Mouse (Mus musculus): ENCODE measurements around the gene Crim1. TPM values are rescaled to one million over a fixed set of nuclear protein-coding genes. Genes with fewer than 3 reads are reported as not detected.

Gene Crim1
- polyA plus RNA-seq, 1 experiment from 2014 or later: 2.5 TPM

GRCm38 (mm10) chr17:78211881-78212280, 11.8 kb downstream of the Crim1 start:
- Histone ChIP-seq H3K4me2 (no peak overlapping the region), H3K27ac (no peak overlapping the region), H3K4me1 (replicated peaks) (peaks cover 27% of the 10 kb centered on the region), H3K9me3 (replicated peaks) (no peaks in the 10 kb centered on the region), H3K27me3 (no peaks in the 10 kb centered on the region), H3K36me3 (no peaks in the 10 kb centered on the region), H3K4me3 (no peak overlapping the region), H3K9ac (no peak overlapping the region)
- ATAC-seq (replicated peaks; ENCODE audit: insufficient number of reproducible peaks, insufficient read depth, low FRiP score, low read depth): no peak
- whole genome bisulfite sequencing: 59% methylated on average over 5 of the region's 5 CpGs

- Histone ChIP-seq H3K4me1 (replicated peaks) (peaks cover 26% of the 10 kb centered on the region), H3K9ac (no peak overlapping the region), H3K36me3 (no peaks in the 10 kb centered on the region), H3K27me3 (no peaks in the 10 kb centered on the region), H3K27ac (no peak overlapping the region), H3K4me2 (no peak overlapping the region), H3K4me3 (no peak overlapping the region), H3K9me3 (replicated peaks) (no peaks in the 10 kb centered on the region)
- WGBS: 46% methylated on average over 6 of the region's 6 CpGs
- no peak for ATAC-seq (replicated peaks; ENCODE audit: insufficient number of reproducible peaks, insufficient read depth, low FRiP score, low read depth)
These were observed 13.1 kb downstream of the Crim1 start for GRCm38 (mm10) chr17:78213128-78213527.

GRCm38 (mm10) chr17:78216526-78216925, 16.5 kb downstream of the Crim1 start:
- Histone ChIP-seq H3K4me1 (replicated peaks) (peaks cover 32% of the 10 kb centered on the region), H3K27me3 (no peaks in the 10 kb centered on the region), H3K4me3 (no peak overlapping the region), H3K9me3 (replicated peaks) (no peaks in the 10 kb centered on the region), H3K36me3 (no peaks in the 10 kb centered on the region), H3K9ac (no peak overlapping the region), H3K27ac (peak overlapping the region; percentile 49), H3K4me2 (no peak overlapping the region)
- WGBS: 41% methylated on average over 3 of the region's 3 CpGs
- no peak for ATAC-seq (replicated peaks; ENCODE audit: insufficient number of reproducible peaks, insufficient read depth, low FRiP score, low read depth)

GRCm38 (mm10) chr17:78217406-78217805, 17.4 kb downstream of the Crim1 start:
- peaks cover 37% of the 10 kb centered on the region for H3K4me1 ChIP-seq (replicated peaks)

GRCm38 (mm10) chr17:78218506-78219232, 18.6 kb downstream of the Crim1 start:
- Histone ChIP-seq H3K9me3 (replicated peaks) (no peaks in the 10 kb centered on the region), H3K36me3 (no peaks in the 10 kb centered on the region), H3K4me1 (replicated peaks) (peaks cover 33% of the 10 kb centered on the region), H3K27me3 (no peaks in the 10 kb centered on the region), H3K4me3 (no peak overlapping the region), H3K4me2 (no peak overlapping the region), H3K27ac (no peak overlapping the region), H3K9ac (no peak overlapping the region)
- ATAC-seq (replicated peaks; ENCODE audit: insufficient number of reproducible peaks, insufficient read depth, low FRiP score, low read depth): no peak
- 69% methylated on average over 10 of the region's 10 CpGs for WGBS

More at GRCm38 (mm10) chr17:78217406-78217805, 17.4 kb downstream of the Crim1 start:
- ATAC-seq (replicated peaks; ENCODE audit: insufficient number of reproducible peaks, insufficient read depth, low FRiP score, low read depth): no peak
- no peak overlapping the region for H3K9ac ChIP-seq
- H3K9me3 ChIP-seq (replicated peaks): no peaks in the 10 kb centered on the region
- H3K4me3 ChIP-seq: no peak overlapping the region
- no peak overlapping the region for H3K4me2 ChIP-seq
- H3K36me3 ChIP-seq: no peaks in the 10 kb centered on the region
- no peaks in the 10 kb centered on the region for H3K27me3 ChIP-seq
- WGBS: 64% methylated on average over 6 of the region's 6 CpGs
- no peak overlapping the region for H3K27ac ChIP-seq

GRCm38 (mm10) chr17:78221007-78221642, 21.1 kb downstream of the Crim1 start:
- Histone ChIP-seq H3K4me2 (no peak overlapping the region), H3K4me1 (replicated peaks) (peaks cover 25% of the 10 kb centered on the region), H3K9ac (no peak overlapping the region), H3K27me3 (no peaks in the 10 kb centered on the region), H3K27ac (0 out of 2 replicates have a peak overlapping the region, but pooled peaks have one; percentile 33), H3K36me3 (no peaks in the 10 kb centered on the region), H3K9me3 (replicated peaks) (no peaks in the 10 kb centered on the region), H3K4me3 (no peak overlapping the region)
- WGBS: 30% methylated on average over 8 of the region's 8 CpGs
- no peak for ATAC-seq (replicated peaks; ENCODE audit: insufficient number of reproducible peaks, insufficient read depth, low FRiP score, low read depth)

GRCm38 (mm10) chr17:78221860-78222259, 21.8 kb downstream of the Crim1 start:
- Histone ChIP-seq H3K4me3 (no peak overlapping the region), H3K27ac (peak overlapping the region; percentile 33; the same call in 1 of the 2 replicates), H3K9ac (no peak overlapping the region), H3K9me3 (replicated peaks) (no peaks in the 10 kb centered on the region), H3K36me3 (no peaks in the 10 kb centered on the region), H3K4me1 (replicated peaks) (peaks cover 18% of the 10 kb centered on the region), H3K4me2 (no peak overlapping the region), H3K27me3 (no peaks in the 10 kb centered on the region)
- no peak for ATAC-seq (replicated peaks; ENCODE audit: insufficient number of reproducible peaks, insufficient read depth, low FRiP score, low read depth)
- 94% methylated on average over 1 of the region's 1 CpGs for WGBS

- H3K27me3 ChIP-seq: no peaks in the 10 kb centered on the region
- peaks cover 14% of the 10 kb centered on the region for H3K4me1 ChIP-seq (replicated peaks)
- 59% methylated on average over 10 of the region's 10 CpGs for WGBS
- H3K9me3 ChIP-seq (replicated peaks): no peaks in the 10 kb centered on the region
- H3K9ac ChIP-seq: no peak overlapping the region
- H3K27ac ChIP-seq: no peak overlapping the region
- no peak overlapping the region for H3K4me3 ChIP-seq
- no peaks in the 10 kb centered on the region for H3K36me3 ChIP-seq
- no peak overlapping the region for H3K4me2 ChIP-seq
- ATAC-seq (replicated peaks; ENCODE audit: insufficient number of reproducible peaks, insufficient read depth, low FRiP score, low read depth): no peak
These were observed 23.9 kb downstream of the Crim1 start for GRCm38 (mm10) chr17:78223988-78224387.

GRCm38 (mm10) chr17:78225547-78225946, 25.5 kb downstream of the Crim1 start:
- whole genome bisulfite sequencing: 62% methylated on average over 5 of the region's 5 CpGs
- Histone ChIP-seq H3K27ac (no peak overlapping the region), H3K4me1 (replicated peaks) (peaks cover 14% of the 10 kb centered on the region), H3K27me3 (no peaks in the 10 kb centered on the region), H3K9ac (no peak overlapping the region), H3K36me3 (no peaks in the 10 kb centered on the region), H3K9me3 (replicated peaks) (no peaks in the 10 kb centered on the region), H3K4me3 (no peak overlapping the region), H3K4me2 (no peak overlapping the region)
- ATAC-seq (replicated peaks; ENCODE audit: insufficient number of reproducible peaks, insufficient read depth, low FRiP score, low read depth): no peak

- Histone ChIP-seq H3K36me3 (no peaks in the 10 kb centered on the region), H3K27ac (no peak overlapping the region), H3K9me3 (replicated peaks) (no peaks in the 10 kb centered on the region), H3K4me2 (no peak overlapping the region), H3K4me3 (no peak overlapping the region), H3K4me1 (replicated peaks) (0 out of 2 replicates have a peak, but pooled peaks cover 3% of the 10 kb centered on the region), H3K27me3 (0 out of 2 replicates have a peak, but pooled peaks cover 3% of the 10 kb centered on the region), H3K9ac (no peak overlapping the region)
- ATAC-seq (replicated peaks; ENCODE audit: insufficient number of reproducible peaks, insufficient read depth, low FRiP score, low read depth): no peak
- 72% methylated on average over 3 of the region's 3 CpGs for WGBS
These were observed 27.2 kb downstream of the Crim1 start for GRCm38 (mm10) chr17:78227211-78227610.

GRCm38 (mm10) chr17:78231567-78231966, 31.5 kb downstream of the Crim1 start:
- no peak for ATAC-seq (replicated peaks; ENCODE audit: insufficient number of reproducible peaks, insufficient read depth, low FRiP score, low read depth)
- H3K27ac ChIP-seq: no peak overlapping the region
- H3K27me3 ChIP-seq: 0 out of 2 replicates have a peak, but pooled peaks cover 6% of the 10 kb centered on the region
- 88% methylated on average over 5 of the region's 5 CpGs for WGBS
- H3K9me3 ChIP-seq (replicated peaks): no peaks in the 10 kb centered on the region
- no peak overlapping the region for H3K4me3 ChIP-seq
- H3K9ac ChIP-seq: no peak overlapping the region
- 0 out of 2 replicates have a peak, but pooled peaks cover 3% of the 10 kb centered on the region for H3K4me1 ChIP-seq (replicated peaks)
- H3K36me3 ChIP-seq: no peaks in the 10 kb centered on the region
- H3K4me2 ChIP-seq: no peak overlapping the region
